Mouse (Mus musculus) hindbrain, postnatal 0 days (tissue): ENCODE results near the gene Golga3. TPM values are rescaled to one million over a fixed set of nuclear protein-coding genes. Genes with fewer than 3 reads are reported as not detected.

Experiments used
- ATAC-seq: fragments of 200-750 bp; cut with Nextera tagmentation; 2 replicates; pipeline ENCODE4 v1.8.0; 2017; ENCODE audit warnings: mild to moderate bottlenecking, moderate TSS enrichment, moderate library complexity
- DNase-seq: peaks from one replicate; pipeline ENCODE4 v3.0.0-alpha.2; 2015; ENCODE audit warnings: low spot score
- H3K27ac ChIP-seq: fragments of 300-500 bp; sonication (generic); 2 replicates; pipeline ENCODE4 v1.5.1; 2014; ENCODE audit warnings: mild to moderate bottlenecking
- H3K27me3 ChIP-seq: fragments of 300-500 bp; sonication (generic); 2 replicates; pipeline ENCODE4 v1.6.1; 2014; ENCODE audit warnings: low read length, mixed read lengths; ENCODE audit not compliant: insufficient read depth
- H3K36me3 ChIP-seq: fragments of 300-500 bp; sonication (generic); 2 replicates; pipeline ENCODE4 v1.6.1; 2014; ENCODE audit warnings: low read length, mixed read lengths; ENCODE audit not compliant: insufficient read depth
- H3K4me1 ChIP-seq: fragments of 300-500 bp; sonication (generic); 2 replicates; pipeline ENCODE4 v1.6.1; 2014; ENCODE audit warnings: antibody characterized with exemption, low read length, mixed read lengths; ENCODE audit not compliant: insufficient read depth
- H3K4me2 ChIP-seq: fragments of 300-500 bp; sonication (generic); 2 replicates; pipeline ENCODE4 v1.6.1; 2014; ENCODE audit warnings: low read depth, mild to moderate bottlenecking, low read length, moderate library complexity, mixed read lengths
- H3K4me3 ChIP-seq: fragments of 300-500 bp; sonication (generic); 2 replicates; pipeline ENCODE4 v1.5.1; 2014; ENCODE audit warnings: low read length
- H3K9ac ChIP-seq: fragments of 300-500 bp; sonication (generic); replicated peaks from 2 replicates; pipeline ENCODE4 v1.6.1; 2014; ENCODE audit warnings: mild to moderate bottlenecking, low read length, moderate library complexity, mixed read lengths
- H3K9me3 ChIP-seq: fragments of 300-500 bp; sonication (generic); 2 replicates; pipeline ENCODE4 v1.6.1; 2016; ENCODE audit warnings: low read length, mixed read lengths
- CTCF ChIP-seq: IDR thresholded peaks from 2 replicates; pipeline ENCODE4 v1.5.1; 2016; ENCODE audit warnings: antibody characterized with exemption, control low read depth, low read depth
- WGBS: fragments of 180-500 bp; shearing (Covaris S2); extraction: QIAGEN DNeasy Blood & Tissue Kit; methylation state at CpG from one replicate; pipeline ENCODE4 v1.1.7; 2014; 5-methylcytosine and 5-hydroxymethylcytosine counted together
- polyA plus RNA-seq: library from polyadenylated mRNA; unstranded; fragments of >200 nt; fragmentation: Nextera tagmentation; extraction: Ambion mirVana; gene quantifications from 2 replicates; pipeline ENCODE4 v1.2.1, GENCODE M21; 2015
- total RNA-seq: library from RNA; depleted of rRNA; stranded (reverse); fragments of >200 nt; gene quantifications from 2 replicates; pipeline ENCODE4 v1.2.3, GENCODE M21; 2014

Golga3 gene
- total and polyA plus RNA-seq, 2 experiments from 2014 or later, result 13.9 to 18.0 TPM

- Histone ChIP-seq H3K4me1 (no peaks in the 10 kb centered on the region), H3K27ac (no peak overlapping the region), H3K9me3 (no peaks in the 10 kb centered on the region), H3K4me2 (no peak overlapping the region), H3K27me3 (no peaks in the 10 kb centered on the region), H3K36me3 (peaks cover 45% of the 10 kb centered on the region; the same call in 1 of the 2 replicates), H3K9ac (no peak overlapping the region), H3K4me3 (no peak overlapping the region)
- WGBS, result 91% methylated on average over 2 of the region's 2 CpGs
- ATAC-seq, result no peak
- no peak for DNase-seq
- no peak for TF ChIP-seq CTCF
Observed at GRCm38 (mm10) chr5:110142309-110142708, 34.2 kb upstream of the Golga3 start.

- DNase-seq, result peak; percentile 15
- no peak for ATAC-seq
- Histone ChIP-seq H3K27ac (no peak overlapping the region), H3K9ac (no peak overlapping the region), H3K4me3 (no peak overlapping the region), H3K4me1 (no peaks in the 10 kb centered on the region), H3K9me3 (no peaks in the 10 kb centered on the region), H3K4me2 (no peak overlapping the region), H3K27me3 (no peaks in the 10 kb centered on the region), H3K36me3 (peaks cover 50% of the 10 kb centered on the region)
- WGBS, result 92% methylated on average over 5 of the region's 5 CpGs
- TF ChIP-seq CTCF, result peak; percentile 55
Observed at GRCm38 (mm10) chr5:110143007-110143406, 33.5 kb upstream of the Golga3 start.

GRCm38 (mm10) chr5:110169374-110169773, 7.1 kb upstream of the Golga3 start:
- no peak overlapping the region for H3K4me3 ChIP-seq
- no peaks in the 10 kb centered on the region for H3K9me3 ChIP-seq
- no peaks in the 10 kb centered on the region for H3K4me1 ChIP-seq
- no peaks in the 10 kb centered on the region for H3K27me3 ChIP-seq
- H3K27ac ChIP-seq, result no peak overlapping the region
- ATAC-seq, result no peak
- WGBS, result 96% methylated on average over 4 of the region's 4 CpGs
- no peak for DNase-seq
- H3K4me2 ChIP-seq, result no peak overlapping the region
- peaks cover 41% of the 10 kb centered on the region for H3K36me3 ChIP-seq
- no peak overlapping the region for H3K9ac ChIP-seq
- TF ChIP-seq CTCF, result no peak

- peak overlapping the region; percentile 78 for H3K27ac ChIP-seq
- H3K36me3 ChIP-seq, result peaks cover 1% of the 10 kb centered on the region; the same call in 1 of the 2 replicates
- TF ChIP-seq CTCF, result no peak
- no peaks in the 10 kb centered on the region for H3K27me3 ChIP-seq
- ATAC-seq, result no peak; the same call in 1 of the 2 replicates
- H3K9me3 ChIP-seq, result no peaks in the 10 kb centered on the region
- 3% methylated on average over 19 of the region's 19 CpGs for WGBS
- peak overlapping the region; percentile 81 for H3K4me2 ChIP-seq
- H3K4me1 ChIP-seq, result peaks cover 9% of the 10 kb centered on the region; the same call in 1 of the 2 replicates
- H3K4me3 ChIP-seq, result peak overlapping the region; percentile 91
- DNase-seq, result no peak
- H3K9ac ChIP-seq, result peak overlapping the region; percentile 92
Observed at GRCm38 (mm10) chr5:110177021-110177420, 520 bp downstream of the Golga3 start.

GRCm38 (mm10) chr5:110178628-110179027, 2.1 kb downstream of the Golga3 start:
- Histone ChIP-seq H3K4me1 (peaks cover 9% of the 10 kb centered on the region; the same call in 1 of the 2 replicates), H3K4me3 (no peak overlapping the region), H3K9me3 (no peaks in the 10 kb centered on the region), H3K27me3 (no peaks in the 10 kb centered on the region), H3K27ac (no peak overlapping the region), H3K36me3 (peaks cover 3% of the 10 kb centered on the region; the same call in 1 of the 2 replicates), H3K9ac (no peak overlapping the region), H3K4me2 (no peak overlapping the region)
- no peak for DNase-seq
- 87% methylated on average over 2 of the region's 2 CpGs for WGBS
- ATAC-seq, result no peak
- TF ChIP-seq CTCF, result no peak

- WGBS, result 94% methylated on average over 5 of the region's 5 CpGs
- Histone ChIP-seq H3K9ac (no peak overlapping the region), H3K36me3 (peaks cover 26% of the 10 kb centered on the region), H3K27ac (no peak overlapping the region), H3K9me3 (no peaks in the 10 kb centered on the region), H3K4me3 (no peak overlapping the region), H3K4me1 (peaks cover 9% of the 10 kb centered on the region; the same call in 1 of the 2 replicates), H3K27me3 (no peaks in the 10 kb centered on the region), H3K4me2 (no peak overlapping the region)
- TF ChIP-seq CTCF, result no peak
- ATAC-seq (no peak), DNase-seq (no peak)
Observed at GRCm38 (mm10) chr5:110181716-110182115, 5.2 kb downstream of the Golga3 start.

- no peak overlapping the region for H3K9ac ChIP-seq
- no peak overlapping the region for H3K4me3 ChIP-seq
- H3K4me2 ChIP-seq, result no peak overlapping the region
- H3K4me1 ChIP-seq, result no peaks in the 10 kb centered on the region
- no peaks in the 10 kb centered on the region for H3K27me3 ChIP-seq
- no peaks in the 10 kb centered on the region for H3K9me3 ChIP-seq
- peak; percentile 35; the same call in 1 of the 2 replicates for TF ChIP-seq CTCF
- WGBS, result 85% methylated on average over 10 of the region's 10 CpGs
- peaks cover 67% of the 10 kb centered on the region for H3K36me3 ChIP-seq
- ATAC-seq (no peak), DNase-seq (no peak)
- H3K27ac ChIP-seq, result no peak overlapping the region
Observed at GRCm38 (mm10) chr5:110203164-110203895, 26.8 kb downstream of the Golga3 start.
